Mouse (Mus musculus) megakaryocyte-erythroid progenitor cell, adult 5 weeks (primary cell): ENCODE data around the gene Hexim1. TPM values are rescaled to one million over a fixed set of nuclear protein-coding genes. Genes with fewer than 3 reads are reported as not detected.

Experiments used
- polyA plus RNA-seq: library from polyadenylated mRNA; stranded (reverse); fragments of >175 nt; gene quantifications from 2 replicates; pipeline ENCODE4 v1.2.3, GENCODE M21; 2012

The Hexim1 gene
- 41.2 and 64.6 TPM in 2 replicates for polyA plus RNA-seq

GRCm38 (mm10) chr11:103116008-103116818 is at the start of gene Hexim1:
Gene Hexim1 (plus strand): TSS chr11:103116231.

GRCm38 (mm10) chr11:103101481-103101865 is 14.6 kb upstream of the Hexim1 start, which contains the start of the genes Plcd3 and Acbd4:
Gene Plcd3 (minus strand): TSS chr11:103101658.
Gene Acbd4 (plus strand): TSS chr11:103101682.

GRCm38 (mm10) chr11:103131701-103132575 is 15.9 kb downstream of the Hexim1 start, which contains the start of gene Hexim2:
Gene Hexim2 (plus strand): TSS chr11:103132429.

Other genes with a start within 250 kb of the Hexim1 start
- gene Eftud2, start 235.2 kb upstream of the Hexim1 start, polyA plus RNA-seq: 180 and 239 TPM in 2 replicates
- gene Ccdc103, start 235.0 kb upstream of the Hexim1 start, polyA plus RNA-seq: 0.19 TPM in 1 of 2 replicates, not detected in the other
- not detected in 2 replicates for gene Fam187a, start 231.1 kb upstream of the Hexim1 start, polyA plus RNA-seq
- 0.02 and 0.06 TPM in 2 replicates for gene Gfap, start 215.3 kb upstream of the Hexim1 start, polyA plus RNA-seq
- gene Kif18b, start 191.1 kb upstream of the Hexim1 start, polyA plus RNA-seq: 19.7 and 21.6 TPM in 2 replicates
- 0.06 and 0.60 TPM in 2 replicates for gene C1ql1, start 169.5 kb upstream of the Hexim1 start, polyA plus RNA-seq
- 8.9 and 14.0 TPM in 2 replicates for gene Nmt1, start 88.0 kb upstream of the Hexim1 start, polyA plus RNA-seq
- 91.4 and 99.8 TPM in 2 replicates for gene Dcakd, start 87.9 kb upstream of the Hexim1 start, polyA plus RNA-seq
- 0.39 and 1.1 TPM in 2 replicates for gene Plcd3, start 14.6 kb upstream of the Hexim1 start, polyA plus RNA-seq
- 12.1 TPM in 2 replicates for gene Acbd4, start 14.5 kb upstream of the Hexim1 start, polyA plus RNA-seq
- 8.2 and 8.4 TPM in 2 replicates for gene Hexim2, start 16.2 kb downstream of the Hexim1 start, polyA plus RNA-seq
- gene Fmnl1, start 54.9 kb downstream of the Hexim1 start, polyA plus RNA-seq: 146 and 177 TPM in 2 replicates
- not detected in 2 replicates for gene 1700023F06Rik, start 92.3 kb downstream of the Hexim1 start, polyA plus RNA-seq
- gene Spata32, start 102.2 kb downstream of the Hexim1 start, polyA plus RNA-seq: not detected in 2 replicates
- gene Map3k14, start 151.2 kb downstream of the Hexim1 start, polyA plus RNA-seq: 8.7 and 10.8 TPM in 2 replicates
- 49.1 and 63.3 TPM in 2 replicates for gene Arhgap27, start 247.5 kb downstream of the Hexim1 start, polyA plus RNA-seq